Mouse (Mus musculus) embryonic facial prominence, embryonic 13.5 days (tissue): ENCODE data around the gene Phf23. TPM values are rescaled to one million over a fixed set of nuclear protein-coding genes. Genes with fewer than 3 reads are reported as not detected.
"Not testable (repeated sequence)": the region's sequence is repeated elsewhere in the genome, so short reads cannot be mapped to it uniquely, and the experiment has no call there.

Experiments used
- ATAC-seq: fragments of 200-750 bp; cut with Nextera tagmentation; 2 replicates; pipeline ENCODE4 v1.8.0; 2017; ENCODE audit warnings: low read depth; ENCODE audit not compliant: insufficient number of reproducible peaks, insufficient read depth, low FRiP score, low TSS enrichment
- H3K27ac ChIP-seq: fragments of 300-500 bp; sonication (generic); 2 replicates; pipeline ENCODE4 v1.5.1; 2015; ENCODE audit warnings: moderate library complexity, mild to moderate bottlenecking, inconsistent platforms
- H3K27me3 ChIP-seq: fragments of 300-500 bp; sonication (generic); 2 replicates; pipeline ENCODE4 v1.6.1; 2015; ENCODE audit warnings: mild to moderate bottlenecking, inconsistent platforms
- H3K36me3 ChIP-seq: fragments of 300-500 bp; sonication (generic); 2 replicates; pipeline ENCODE4 v1.6.1; 2015; ENCODE audit warnings: mild to moderate bottlenecking, inconsistent platforms
- H3K4me1 ChIP-seq: fragments of 300-500 bp; sonication (generic); 2 replicates; pipeline ENCODE4 v1.6.1; 2015; ENCODE audit warnings: inconsistent platforms
- H3K4me2 ChIP-seq: fragments of 300-500 bp; sonication (generic); 2 replicates; pipeline ENCODE4 v1.6.1; 2015; ENCODE audit warnings: moderate library complexity, mild to moderate bottlenecking, inconsistent platforms
- H3K4me3 ChIP-seq: fragments of 300-500 bp; sonication (generic); 2 replicates; pipeline ENCODE4 v1.5.1; 2015; ENCODE audit warnings: mild to moderate bottlenecking, inconsistent platforms
- H3K9ac ChIP-seq: fragments of 300-500 bp; sonication (generic); 2 replicates; pipeline ENCODE4 v1.6.1; 2015; ENCODE audit warnings: mild to moderate bottlenecking, inconsistent platforms
- H3K9me3 ChIP-seq: fragments of 300-500 bp; sonication (generic); 2 replicates; pipeline ENCODE4 v1.6.1; 2016; ENCODE audit warnings: inconsistent platforms
- WGBS: fragments of 180-500 bp; shearing (Covaris S2); methylation state at CpG from one replicate; pipeline ENCODE4 v1.1.7; 2015; ENCODE audit warnings: mixed read lengths; 5-methylcytosine and 5-hydroxymethylcytosine counted together
- polyA plus RNA-seq: library from polyadenylated mRNA; unstranded; fragments of >200 nt; fragmentation: Nextera tagmentation; extraction: Ambion mirVana; gene quantifications from 2 replicates; pipeline ENCODE4 v1.2.1, GENCODE M21; 2015

The Phf23 gene
- polyA plus RNA-seq, 1 experiment from 2014 or later, result 93.3 TPM

DNA sequence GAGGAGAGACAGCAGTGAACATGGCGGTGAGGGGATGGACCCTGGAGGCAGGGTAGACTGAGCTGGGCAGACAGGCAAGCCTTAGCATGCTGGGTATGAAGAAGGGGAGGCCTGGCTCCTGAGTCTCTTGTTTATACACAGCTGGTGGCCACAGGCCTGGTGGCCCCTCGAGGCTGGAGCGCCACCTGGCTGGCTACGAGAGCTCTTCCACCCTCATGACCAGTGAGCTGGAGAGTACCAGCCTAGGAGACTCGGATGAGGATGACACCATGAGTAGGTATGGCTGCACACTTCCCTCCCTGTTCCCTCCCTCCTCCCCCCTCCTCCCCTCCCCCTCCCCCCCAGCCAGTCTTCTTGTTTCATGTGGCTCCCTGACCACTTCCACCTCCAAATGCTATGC, 9.9 kb downstream of the Phf23 start:
- Histone ChIP-seq H3K4me2 (no peak overlapping the region), H3K9ac (no peak overlapping the region; the same call in 1 of the 2 replicates), H3K4me3 (no peak overlapping the region), H3K9me3 (no peaks in the 10 kb centered on the region), H3K27me3 (no peaks in the 10 kb centered on the region), H3K4me1 (peaks cover 31% of the 10 kb centered on the region), H3K27ac (no peak overlapping the region), H3K36me3 (peaks cover 64% of the 10 kb centered on the region)
- 62% methylated on average over 5 of the region's 5 CpGs for WGBS
- ATAC-seq, result no peak

DNA sequence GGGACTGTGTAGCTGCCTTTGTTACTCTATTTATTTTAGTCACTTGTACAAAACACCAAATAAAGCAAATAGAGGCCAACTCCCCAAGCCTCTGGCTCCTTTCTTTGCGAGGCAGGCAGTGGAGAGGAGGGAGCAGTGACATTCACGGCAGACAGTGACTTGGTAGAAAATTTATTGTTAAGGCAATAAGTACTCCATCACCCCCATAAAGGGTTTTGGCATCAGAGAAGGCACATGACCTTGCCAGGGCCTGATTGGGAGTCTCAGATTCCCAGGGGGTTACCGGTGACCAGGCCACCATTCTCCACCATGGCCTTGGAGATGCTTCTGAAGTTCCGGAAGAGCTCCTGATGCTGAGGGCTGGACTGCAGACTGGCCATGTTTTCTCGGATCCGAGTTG, 14.5 kb downstream of the Phf23 start:
- Histone ChIP-seq H3K4me1 (peaks cover 10% of the 10 kb centered on the region), H3K9ac (peak overlapping the region; percentile 40; the same call in 1 of the 2 replicates), H3K9me3 (no peaks in the 10 kb centered on the region), H3K27me3 (no peaks in the 10 kb centered on the region), H3K36me3 (peaks cover 94% of the 10 kb centered on the region), H3K4me2 (no peak overlapping the region), H3K4me3 (no peak overlapping the region), H3K27ac (no peak overlapping the region)
- no peak for ATAC-seq
- WGBS, result 89% methylated on average over 6 of the region's 6 CpGs

DNA sequence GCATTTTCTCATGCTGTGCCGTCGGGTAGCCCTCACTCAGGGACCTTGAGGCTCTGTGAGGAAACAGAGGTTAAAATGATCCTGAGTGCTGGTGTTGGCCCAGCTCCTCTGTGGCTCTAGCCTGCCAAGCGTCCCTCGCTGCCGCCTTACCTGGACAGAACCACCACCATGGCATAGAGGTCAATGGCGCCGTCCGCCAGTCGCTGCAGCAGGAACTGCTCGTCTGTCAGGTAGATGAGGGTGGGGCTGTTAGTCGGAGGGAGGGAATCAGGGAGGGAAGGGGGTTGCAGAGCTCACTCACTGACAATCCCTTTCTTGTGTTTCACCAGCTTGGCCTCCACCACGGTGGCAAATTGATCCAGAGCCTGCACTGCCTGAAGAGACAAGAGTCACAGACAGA, 15.0 kb downstream of the Phf23 start:
- no peak for ATAC-seq
- Histone ChIP-seq H3K9me3 (no peaks in the 10 kb centered on the region), H3K27ac (no peak overlapping the region), H3K9ac (peak overlapping the region; percentile 40; the same call in 1 of the 2 replicates), H3K27me3 (no peaks in the 10 kb centered on the region), H3K4me3 (no peak overlapping the region), H3K4me2 (no peak overlapping the region), H3K4me1 (peaks cover 10% of the 10 kb centered on the region), H3K36me3 (peaks cover 88% of the 10 kb centered on the region)
- WGBS, result 85% methylated on average over 12 of the region's 12 CpGs

DNA sequence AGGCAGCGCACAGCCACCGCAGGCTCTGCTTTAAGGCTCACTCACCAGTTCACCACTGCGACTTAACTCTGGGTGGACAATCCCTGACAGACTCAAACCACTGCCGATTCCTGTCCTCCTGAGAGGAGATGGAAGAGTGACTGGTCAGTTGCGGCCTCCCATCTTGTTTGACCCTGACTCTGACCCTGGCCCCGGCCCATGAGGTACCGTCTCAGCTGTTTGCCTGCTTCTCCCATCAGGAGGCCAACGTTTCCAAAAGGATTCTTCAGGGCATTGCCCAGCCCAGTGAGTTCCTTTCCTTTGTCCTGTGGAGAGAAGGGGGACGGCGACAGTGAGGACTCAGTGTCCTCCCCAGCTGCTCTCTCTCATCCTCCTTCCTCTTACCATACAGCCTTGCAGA, 15.4 kb downstream of the Phf23 start:
- Histone ChIP-seq H3K36me3 (peaks cover 84% of the 10 kb centered on the region), H3K27me3 (no peaks in the 10 kb centered on the region), H3K4me2 (no peak overlapping the region), H3K4me1 (peaks cover 10% of the 10 kb centered on the region), H3K9me3 (no peaks in the 10 kb centered on the region), H3K27ac (no peak overlapping the region), H3K9ac (0 out of 2 replicates have a peak overlapping the region, but pooled peaks have one; percentile 3), H3K4me3 (no peak overlapping the region)
- WGBS, result 84% methylated on average over 10 of the region's 10 CpGs
- ATAC-seq, result no peak

DNA sequence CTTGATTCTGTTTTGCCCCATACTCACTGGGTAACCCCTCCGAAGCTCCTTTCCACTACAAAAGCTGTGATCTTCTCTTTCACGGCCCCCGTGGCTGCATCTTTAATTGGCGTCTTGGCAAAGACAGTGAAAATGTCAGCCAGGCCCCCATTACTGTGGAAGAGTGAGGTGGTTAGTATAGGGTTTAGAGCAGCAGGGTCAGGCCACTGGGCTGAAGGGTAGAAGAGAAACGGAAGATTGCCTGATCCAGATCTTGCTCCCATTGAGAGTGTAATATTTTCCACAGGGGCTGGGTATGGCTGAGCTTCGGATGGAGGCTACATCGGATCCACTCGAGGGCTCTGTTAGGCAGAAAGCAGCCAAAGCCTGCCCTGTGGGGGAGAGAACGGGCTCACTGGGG, 17.4 kb downstream of the Phf23 start:
- WGBS, result 86% methylated on average over 9 of the region's 9 CpGs
- no peaks in the 10 kb centered on the region for H3K9me3 ChIP-seq
- no peaks in the 10 kb centered on the region for H3K27me3 ChIP-seq
- H3K4me1 ChIP-seq, result peaks cover 20% of the 10 kb centered on the region
- H3K36me3 ChIP-seq, result peaks cover 65% of the 10 kb centered on the region
- no peak for ATAC-seq
- no peak overlapping the region for H3K9ac ChIP-seq
- H3K4me3 ChIP-seq, result no peak overlapping the region
- no peak overlapping the region for H3K27ac ChIP-seq
- H3K4me2 ChIP-seq, result no peak overlapping the region

DNA sequence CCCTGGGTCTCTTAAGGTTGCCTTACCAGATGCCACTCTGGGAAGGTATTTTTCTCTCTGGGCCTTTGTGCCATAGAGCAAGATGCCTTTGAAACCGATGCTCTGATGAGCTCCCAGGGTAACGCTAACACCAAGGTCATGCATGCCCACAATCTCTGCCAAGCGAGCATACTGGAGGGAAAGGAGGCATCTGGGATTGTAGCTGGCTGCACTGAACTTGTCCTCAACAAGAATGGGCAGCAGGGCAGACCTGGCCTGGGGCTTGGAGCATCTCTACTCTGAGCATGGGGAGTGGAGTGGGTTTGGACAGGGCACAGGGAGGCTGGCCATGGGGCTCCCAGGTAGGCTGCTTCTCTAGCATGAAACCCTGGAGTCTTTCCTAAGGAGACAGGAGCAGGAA, 17.8 kb downstream of the Phf23 start:
- Histone ChIP-seq H3K27me3 (no peaks in the 10 kb centered on the region), H3K4me1 (peaks cover 22% of the 10 kb centered on the region), H3K9me3 (no peaks in the 10 kb centered on the region), H3K9ac (no peak overlapping the region), H3K4me2 (no peak overlapping the region), H3K36me3 (peaks cover 60% of the 10 kb centered on the region), H3K27ac (no peak overlapping the region), H3K4me3 (no peak overlapping the region)
- no peak for ATAC-seq
- whole genome bisulfite sequencing, result 84% methylated on average over 3 of the region's 3 CpGs

DNA sequence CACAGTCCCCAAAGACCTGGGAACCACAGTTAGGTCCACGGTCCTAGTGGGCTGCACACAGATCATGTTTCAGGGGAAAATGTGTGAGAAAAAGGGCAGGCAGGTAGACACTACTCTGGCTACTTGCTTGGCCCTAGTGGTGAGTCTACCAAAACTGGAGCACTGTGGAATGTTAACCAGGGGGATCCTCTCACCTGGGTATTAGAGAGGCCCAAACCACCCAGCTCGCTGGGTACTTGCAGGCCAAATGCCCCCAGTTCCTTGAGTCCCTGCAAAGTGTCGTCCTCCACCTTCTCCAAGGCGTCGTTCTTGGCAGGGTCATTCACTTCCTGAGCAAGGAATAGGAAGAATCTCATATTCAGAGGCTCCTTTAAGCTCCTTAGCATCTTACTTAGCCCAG, 18.5 kb downstream of the Phf23 start:
- no peak for ATAC-seq
- Histone ChIP-seq H3K27me3 (no peaks in the 10 kb centered on the region), H3K27ac (0 out of 2 replicates have a peak overlapping the region, but pooled peaks have one; percentile 72), H3K4me3 (no peak overlapping the region), H3K9ac (peak overlapping the region; percentile 84), H3K4me2 (peak overlapping the region; percentile 85), H3K36me3 (peaks cover 53% of the 10 kb centered on the region), H3K4me1 (peaks cover 25% of the 10 kb centered on the region), H3K9me3 (no peaks in the 10 kb centered on the region)
- WGBS, result 61% methylated on average over 5 of the region's 5 CpGs

DNA sequence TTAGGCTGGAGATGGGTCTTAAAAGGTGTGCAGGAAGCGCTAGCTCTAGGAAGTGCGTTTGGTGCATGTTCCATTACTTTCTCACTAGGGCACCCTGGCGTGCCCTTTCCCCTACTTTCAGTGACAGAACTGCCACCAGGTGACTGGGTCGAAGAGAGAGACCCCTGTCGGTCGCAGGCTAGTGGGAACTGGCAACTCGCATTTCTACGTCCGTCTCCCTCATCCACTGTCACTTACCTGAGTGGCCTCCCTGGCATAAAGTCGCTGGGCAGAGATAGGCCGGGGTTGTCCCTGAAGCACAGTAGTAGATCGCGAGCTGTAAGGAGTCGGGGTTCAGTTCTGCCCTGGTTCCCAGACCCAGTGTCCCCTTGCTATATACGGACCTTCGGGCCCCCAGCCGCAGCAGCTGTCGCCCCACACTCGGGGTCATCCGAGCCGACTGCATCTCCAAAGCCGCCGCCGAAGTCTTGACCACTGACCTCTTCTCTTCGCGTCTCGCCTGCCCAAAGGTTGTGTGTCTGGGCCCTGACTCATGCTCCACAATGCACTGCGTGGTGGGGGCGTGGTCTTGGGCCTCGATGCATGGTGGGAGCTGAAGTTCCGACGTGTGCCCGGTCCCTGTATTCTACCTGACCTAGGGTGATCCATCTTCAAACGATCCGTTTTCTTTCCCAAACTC, 19.4 kb downstream of the Phf23 start, which contains the start of gene Acadvl:
Acadvl (minus strand) TSS at position 532 of the 679 bp plus-strand sequence.
- Histone ChIP-seq H3K4me1 (peaks cover 34% of the 10 kb centered on the region), H3K4me3 (peak within 1 kb of the TSS; percentile 65), H3K4me2 (peak within 1 kb of the TSS; percentile 85), H3K9ac (peak within 1 kb of the TSS; percentile 84), H3K9me3 (no peaks in the 10 kb centered on the region), H3K27me3 (no peaks in the 10 kb centered on the region), H3K36me3 (peaks cover 44% of the 10 kb centered on the region), H3K27ac (peak within 1 kb of the TSS; percentile 72)
- ATAC-seq, result peak; percentile 64
- under 1% methylated on average over 35 of the region's 35 CpGs for WGBS

DNA sequence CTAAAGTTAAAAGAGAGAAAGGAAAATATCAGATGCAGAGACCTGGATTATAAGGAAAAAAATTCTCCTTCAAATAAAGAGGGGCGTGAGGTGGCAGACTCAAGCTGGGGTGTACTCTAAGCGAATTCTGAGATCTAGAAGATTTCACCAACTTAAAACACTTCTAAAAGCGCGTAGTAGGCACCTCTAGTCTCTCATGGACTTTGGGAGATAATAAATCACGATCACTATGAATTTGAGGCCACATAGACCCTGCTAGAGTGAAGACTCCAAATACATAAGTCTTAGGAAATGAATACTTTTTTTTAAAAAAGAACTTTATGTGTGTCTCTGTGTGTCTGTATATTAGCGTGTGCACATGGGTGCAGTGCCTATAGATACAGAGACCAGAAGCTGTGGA, 20.1 kb downstream of the Phf23 start:
- Histone ChIP-seq H3K4me2 (peak overlapping the region; percentile 85), H3K27ac (no peak overlapping the region), H3K9me3 (no peaks in the 10 kb centered on the region), H3K27me3 (no peaks in the 10 kb centered on the region), H3K36me3 (peaks cover 37% of the 10 kb centered on the region), H3K4me1 (peaks cover 41% of the 10 kb centered on the region), H3K9ac (no peak overlapping the region), H3K4me3 (peak overlapping the region; percentile 65; the same call in 1 of the 2 replicates)
- ATAC-seq, result no peak
- WGBS, result 64% methylated on average over 6 of the region's 6 CpGs

DNA sequence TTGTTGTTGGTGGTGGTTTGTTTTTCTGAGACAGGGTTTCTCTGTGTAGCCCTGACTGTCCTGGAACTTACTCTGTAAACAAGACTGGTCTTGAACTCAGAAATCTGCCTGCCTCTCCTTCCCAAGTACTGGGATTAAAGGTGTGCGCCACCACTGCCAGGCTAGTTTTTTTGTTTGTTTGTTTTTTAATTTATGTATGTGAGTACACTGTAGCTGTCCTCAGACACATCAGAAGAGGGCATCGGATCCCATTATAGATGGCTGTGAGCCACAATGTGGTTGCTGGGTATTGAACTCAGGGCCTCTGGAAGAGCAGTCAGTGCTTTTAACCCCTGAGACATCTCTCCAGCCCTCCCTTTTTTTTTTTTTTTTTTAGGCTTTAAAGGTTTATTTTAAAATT, 20.6 kb downstream of the Phf23 start:
- Histone ChIP-seq H3K36me3 (peaks cover 32% of the 10 kb centered on the region), H3K4me1 (peaks cover 45% of the 10 kb centered on the region)
- H3K9me3 ChIP-seq, H3K9ac ChIP-seq, H3K27me3 ChIP-seq, ATAC-seq, H3K4me3 ChIP-seq, H3K4me2 ChIP-seq, H3K27ac ChIP-seq: not testable (repeated sequence)
- WGBS, result 67% methylated on average over 2 of the region's 2 CpGs

DNA sequence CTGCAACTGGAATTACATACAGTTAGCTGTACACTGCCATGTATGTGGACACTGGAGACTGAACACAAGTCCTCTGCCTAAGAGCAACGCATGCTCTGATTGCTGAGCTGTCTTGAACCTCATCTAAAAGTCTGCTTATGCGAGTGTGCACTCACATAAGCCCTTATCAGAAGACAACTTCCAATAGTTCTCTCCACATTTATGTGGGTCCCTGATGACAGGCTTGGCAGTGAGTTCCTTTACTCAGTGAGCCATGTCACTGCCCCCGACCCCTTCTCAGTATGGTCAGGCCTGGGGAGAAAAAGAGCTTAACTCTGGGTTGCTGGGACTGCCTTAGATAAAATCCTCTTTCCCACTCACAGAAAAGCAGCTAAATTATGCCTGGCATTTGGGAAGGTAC, 21.1 kb downstream of the Phf23 start, which contains the start of gene Dlg4:
Dlg4 (plus strand) TSS at position 274 of the 400 bp plus-strand sequence.
- Histone ChIP-seq H3K27ac (peak within 1 kb of the TSS; percentile 95), H3K36me3 (peaks cover 27% of the 10 kb centered on the region), H3K4me2 (peak within 1 kb of the TSS; percentile 85), H3K9me3 (no peaks in the 10 kb centered on the region), H3K9ac (peak within 1 kb of the TSS; percentile 88), H3K4me1 (peaks cover 50% of the 10 kb centered on the region), H3K27me3 (no peaks in the 10 kb centered on the region), H3K4me3 (peak within 1 kb of the TSS; percentile 69)
- no peak for ATAC-seq
- WGBS, result 68% methylated on average over 3 of the region's 3 CpGs

DNA sequence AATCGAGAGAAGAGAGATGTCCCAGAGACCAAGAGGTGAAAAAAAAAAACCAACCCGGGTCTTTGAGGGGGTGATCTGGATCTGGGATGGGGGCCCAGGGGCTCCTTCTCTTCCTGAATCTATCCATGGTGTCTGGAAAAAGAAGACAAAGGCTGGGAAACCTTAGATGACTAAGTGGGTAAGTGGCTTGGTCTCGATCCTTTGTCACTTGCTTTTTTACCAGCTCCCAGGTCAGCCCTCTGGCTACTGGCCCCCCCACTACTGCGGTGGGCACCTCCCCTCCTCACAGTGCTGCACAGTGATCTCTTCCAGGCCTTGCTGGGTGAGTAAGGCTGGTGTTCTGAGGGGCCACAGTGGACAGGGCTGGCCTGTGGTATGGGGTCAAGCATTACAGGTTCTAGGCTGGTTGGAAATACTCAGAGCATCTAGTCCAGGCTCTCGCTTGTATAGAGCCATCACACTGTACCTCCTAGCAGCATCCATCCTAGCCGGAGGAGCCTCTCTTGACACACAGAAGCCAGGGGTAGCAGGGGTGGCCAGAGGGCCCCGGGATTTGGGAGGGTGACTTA, 21.7 kb downstream of the Phf23 start:
- H3K4me2 ChIP-seq, result peak overlapping the region; percentile 85
- no peaks in the 10 kb centered on the region for H3K9me3 ChIP-seq
- H3K9ac ChIP-seq, result peak overlapping the region; percentile 88
- peak overlapping the region; percentile 95 for H3K27ac ChIP-seq
- H3K4me1 ChIP-seq, result peaks cover 56% of the 10 kb centered on the region
- WGBS, result 30% methylated on average over 7 of the region's 7 CpGs
- H3K27me3 ChIP-seq, result no peaks in the 10 kb centered on the region
- H3K4me3 ChIP-seq, result peak overlapping the region; percentile 69
- peaks cover 21% of the 10 kb centered on the region for H3K36me3 ChIP-seq
- ATAC-seq, result no peak
